Mouse (Mus musculus): ENCODE data around the gene Olfr808.

The Olfr808 gene
- long read RNA-seq, experiment 1: 0 reads
- long read RNA-seq, experiment 2: 0 reads

DNA sequence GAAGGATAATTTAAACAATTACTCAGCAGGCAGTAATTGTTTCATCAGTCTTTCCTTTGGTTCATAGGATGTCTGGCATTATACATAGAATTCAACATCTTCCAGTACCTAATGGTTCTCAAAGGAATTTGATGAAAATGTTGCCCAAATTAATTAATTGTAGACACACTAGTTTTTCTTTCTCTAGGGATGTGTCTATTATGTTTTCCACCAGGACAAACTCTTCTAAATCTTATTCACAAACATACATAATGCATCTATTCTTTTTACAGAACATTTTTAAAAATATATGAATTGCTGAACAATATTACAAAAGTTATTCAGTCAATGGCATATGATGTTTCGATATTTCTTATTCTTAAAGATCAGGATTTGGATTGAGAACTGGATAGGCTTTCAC is at the start of gene Olfr808:
Gene Olfr808 (plus strand): TSS at position 301 of the 400 bp plus-strand sequence.
- intact Hi-C loops (cut with DNase I): no loop called here

DNA sequence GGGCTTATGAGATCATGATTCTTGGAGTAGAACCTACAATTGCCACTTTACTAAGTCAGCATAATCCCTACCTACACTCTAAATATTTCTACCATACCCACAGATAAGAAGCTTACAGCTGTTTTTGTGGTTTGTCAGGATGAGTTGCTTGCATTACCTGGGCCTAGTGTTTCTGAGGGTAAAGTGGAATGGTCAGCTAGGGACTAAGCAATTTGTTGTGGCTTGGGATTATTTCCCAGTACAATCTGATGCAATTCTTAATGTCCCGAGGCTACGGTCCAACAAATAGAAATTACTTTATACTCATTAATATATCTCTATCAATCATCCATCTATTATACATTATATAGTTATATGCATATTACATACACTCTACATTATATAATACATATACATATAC is 36.0 kb upstream of the Olfr808 start, which contains the start of gene Olfr805:
Gene Olfr805 (minus strand): TSS at position 101 of the 400 bp plus-strand sequence.
- intact Hi-C loops (cut with DNase I): no loop called here

DNA sequence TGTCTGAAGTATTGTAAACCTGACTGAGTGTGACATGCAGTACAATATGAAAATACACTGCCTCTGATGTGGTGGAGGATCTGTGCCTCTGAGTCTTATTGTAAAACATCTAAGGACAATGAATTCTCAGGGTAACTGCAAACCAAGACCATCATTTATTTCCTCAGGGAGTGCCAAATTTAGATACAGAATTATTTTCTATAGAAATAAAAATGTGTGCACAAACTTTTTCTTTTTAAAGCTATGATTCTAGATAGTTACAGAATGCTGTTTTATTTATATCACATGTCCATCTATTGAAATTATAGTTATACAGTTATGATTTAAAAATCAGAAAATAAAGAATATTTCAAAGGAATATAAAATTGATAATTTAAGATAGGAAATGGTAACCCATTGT is 23.5 kb upstream of the Olfr808 start, which contains the start of gene Olfr806:
Gene Olfr806 (minus strand): TSS at position 101 of the 400 bp plus-strand sequence.
- intact Hi-C loops (cut with DNase I): no loop called here

DNA sequence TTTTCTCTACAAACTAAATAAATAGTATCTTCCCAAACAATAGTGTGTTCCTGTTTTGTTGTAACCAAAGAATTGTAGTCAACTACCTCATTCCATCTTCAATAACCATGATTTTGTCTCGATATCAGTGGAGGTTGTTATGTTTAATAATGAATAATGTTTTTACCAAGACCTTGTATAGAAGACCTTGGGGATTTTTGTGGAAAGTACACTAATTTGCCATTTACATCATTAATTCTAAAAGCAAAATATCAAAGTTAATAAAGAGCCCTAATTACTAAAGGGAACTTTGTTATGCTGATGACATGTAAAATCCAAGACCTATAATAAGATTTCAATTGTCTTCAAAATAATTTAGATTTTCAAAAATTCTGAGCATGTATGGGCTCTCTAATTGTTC is 7.6 kb upstream of the Olfr808 start, which contains the start of gene Olfr807:
Gene Olfr807 (minus strand): TSS at position 101 of the 400 bp plus-strand sequence.
- intact Hi-C loops (cut with DNase I): no loop called here

DNA sequence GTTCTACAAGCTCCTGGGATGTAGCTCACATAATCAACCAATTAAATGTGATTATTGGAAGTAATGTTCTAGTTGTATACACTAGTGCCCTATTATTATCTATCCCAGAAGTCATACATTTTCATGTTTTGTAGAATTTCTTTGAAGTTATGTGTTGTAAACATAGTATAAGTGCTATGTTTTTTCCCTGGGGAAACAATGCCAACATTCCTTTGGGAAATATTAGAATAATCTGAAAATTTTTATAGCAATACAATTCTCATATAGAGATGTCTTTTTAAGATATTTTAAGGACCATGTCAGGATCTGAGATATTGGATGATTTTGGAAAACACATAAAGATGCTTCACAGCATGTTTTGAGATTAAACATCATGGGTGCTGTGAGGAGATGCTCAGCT is 9.1 kb downstream of the Olfr808 start, which contains the start of gene Olfr809:
Gene Olfr809 (plus strand): TSS at position 301 of the 400 bp plus-strand sequence.
- intact Hi-C loops (cut with DNase I): no loop called here

DNA sequence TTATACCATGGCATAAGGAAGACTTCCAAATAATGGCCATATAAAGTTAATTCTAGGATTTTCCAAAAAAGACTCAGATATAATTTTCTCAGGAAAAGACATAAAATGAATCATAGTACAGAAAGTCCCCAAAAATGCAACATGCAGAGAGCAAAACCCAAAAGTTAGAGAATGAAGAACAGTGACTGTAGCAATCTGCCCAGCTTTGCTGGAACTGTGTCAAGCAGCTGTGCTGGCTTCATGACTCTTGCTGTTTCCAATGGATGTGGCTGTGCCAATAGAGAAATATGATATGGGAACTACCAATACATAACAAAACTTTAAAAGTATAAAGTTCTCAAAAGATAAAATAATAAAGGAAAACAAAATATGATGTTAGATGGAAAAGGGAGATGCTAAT is 12.8 kb downstream of the Olfr808 start:
- intact Hi-C loops (cut with DNase I): no loop called here

DNA sequence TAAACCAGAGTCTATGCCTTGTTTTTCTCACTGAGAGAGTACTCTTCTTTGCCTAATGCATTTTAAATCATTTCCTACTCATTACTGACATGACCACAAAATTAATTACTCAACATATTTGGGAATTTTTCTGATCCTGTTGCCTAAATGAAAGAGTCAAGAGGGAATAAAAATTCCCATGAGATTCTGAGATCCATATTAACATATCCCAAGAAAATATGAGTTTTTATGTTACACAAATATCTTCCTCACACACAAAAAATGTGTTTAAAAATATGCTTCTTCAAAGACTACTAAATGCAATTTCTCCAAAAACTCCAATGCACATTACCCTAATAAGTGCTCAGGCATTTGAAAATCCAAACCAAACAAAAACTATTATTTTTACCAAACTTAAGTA is 29.5 kb downstream of the Olfr808 start, which contains the start of gene Olfr810:
Gene Olfr810 (minus strand): TSS at position 101 of the 400 bp plus-strand sequence.
- intact Hi-C loops (cut with DNase I): no loop called here

DNA sequence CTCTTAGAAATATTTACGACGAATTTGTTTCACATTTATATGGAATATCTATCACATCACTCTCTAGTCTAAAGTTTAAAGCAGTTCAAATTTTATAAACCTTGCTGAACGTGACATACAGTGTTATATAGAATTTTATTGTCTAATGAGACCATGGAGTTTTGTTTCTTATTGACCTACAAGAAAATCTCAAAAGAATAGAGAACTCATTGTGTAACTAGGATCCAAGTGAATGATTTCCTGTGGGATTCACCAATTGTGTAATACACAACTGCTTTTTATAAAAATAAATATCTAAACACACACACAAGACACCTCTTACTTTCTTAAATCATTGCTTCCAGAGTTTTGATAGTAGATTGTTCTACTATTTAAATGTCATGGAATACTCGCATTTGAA is 39.0 kb downstream of the Olfr808 start, which contains the start of gene Olfr811:
Gene Olfr811 (minus strand): TSS at position 101 of the 400 bp plus-strand sequence.
- intact Hi-C loops (cut with DNase I): no loop called here

Small RNAs within 50 kb of the gene (microRNA-seq; reads per million reads assigned to microRNA genes)
- 0 reads per million in 2 experiments for gene Gm24485
